Mouse (Mus musculus) bone marrow, adult 2 months (tissue): Measurements from ENCODE around the gene Btnl2.

Source experiments
- CTCF ChIP-seq: fragments of 200-500 bp; IDR thresholded peaks from 2 replicates; pipeline ENCODE4 v1.5.1; 2011; ENCODE audit warnings: low read length, control low read depth; ENCODE audit not compliant: control insufficient read depth, insufficient read depth
- POLR2A ChIP-seq: fragments of 200-500 bp; IDR thresholded peaks from 2 replicates; pipeline ENCODE4 v1.6.1; 2011; ENCODE audit warnings: low read depth, mild to moderate bottlenecking, control low read depth, low read length, borderline replicate concordance; ENCODE audit not compliant: control insufficient read depth

DNA sequence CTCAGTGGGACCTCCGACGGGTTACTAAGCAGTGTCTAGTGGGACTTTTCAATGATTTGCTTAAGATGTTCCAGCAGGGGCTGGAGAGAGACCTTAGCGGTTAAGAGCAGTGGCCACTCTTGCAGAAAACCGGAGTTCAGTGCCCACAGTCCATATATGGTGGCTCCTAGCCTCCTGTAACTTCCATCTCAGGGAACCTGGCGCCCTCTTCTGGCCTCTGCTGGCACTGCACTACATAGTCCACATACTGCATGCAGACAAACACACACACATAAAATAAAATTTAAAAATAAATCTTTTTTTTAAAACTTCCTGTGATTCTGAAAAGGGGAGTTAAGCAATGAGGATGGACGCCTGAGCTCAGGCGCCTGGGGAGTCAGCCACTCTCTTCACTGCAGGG lies 28.6 kb downstream of the Btnl2 start:
- TF ChIP-seq CTCF (peak; percentile 64), POLR2A (no peak)
